Mouse (Mus musculus): Measurements from ENCODE around the gene Mt1. TPM values are rescaled to one million over a fixed set of nuclear protein-coding genes. Genes with fewer than 3 reads are reported as not detected.

Mt1 gene
- total RNA-seq, 4 experiments from 2014 or later, result 307 to 666 (median 449) TPM

DNA sequence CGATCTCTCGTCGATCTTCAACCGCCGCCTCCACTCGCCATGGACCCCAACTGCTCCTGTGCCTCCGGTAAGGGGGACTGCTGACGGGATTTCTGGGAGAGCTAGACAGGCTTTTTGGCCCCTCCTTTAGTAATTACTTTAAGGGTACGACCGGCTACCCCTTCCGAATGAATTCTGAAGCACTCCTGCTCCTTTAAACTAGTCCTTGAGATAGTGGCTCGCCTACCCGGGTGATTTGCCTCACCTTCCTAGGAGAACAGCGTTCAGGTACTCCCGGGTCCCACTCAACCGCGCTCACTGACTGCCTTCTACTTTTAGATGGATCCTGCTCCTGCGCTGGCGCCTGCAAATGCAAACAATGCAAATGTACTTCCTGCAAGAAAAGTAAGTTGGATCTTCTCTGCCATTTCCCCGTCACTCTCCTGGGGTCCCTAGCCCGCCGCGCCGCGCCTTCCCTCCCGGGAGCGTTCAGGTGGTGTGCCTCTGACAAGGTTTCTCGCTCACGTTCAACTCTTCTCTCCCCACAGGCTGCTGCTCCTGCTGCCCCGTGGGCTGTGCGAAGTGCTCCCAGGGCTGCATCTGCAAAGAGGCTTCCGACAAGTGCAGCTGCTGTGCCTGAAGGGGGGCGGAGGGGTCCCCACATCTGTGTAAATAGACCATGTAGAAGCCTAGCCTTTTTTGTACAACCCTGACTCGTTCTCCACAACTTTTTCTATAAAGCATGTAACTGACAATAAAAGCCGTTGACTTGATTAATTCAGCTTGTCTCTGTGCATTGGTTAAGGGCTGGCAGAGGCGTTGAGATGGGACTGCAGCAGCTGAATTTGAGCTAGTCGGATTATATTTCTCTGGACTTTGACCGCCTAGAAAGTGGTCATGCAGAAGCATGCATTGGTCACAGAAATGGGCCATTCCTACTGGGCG, 5.8 kb upstream of the Mt1 start:
- no peak for DNase-seq (ENCODE audit: low spot score in 2 of 2)

DNA sequence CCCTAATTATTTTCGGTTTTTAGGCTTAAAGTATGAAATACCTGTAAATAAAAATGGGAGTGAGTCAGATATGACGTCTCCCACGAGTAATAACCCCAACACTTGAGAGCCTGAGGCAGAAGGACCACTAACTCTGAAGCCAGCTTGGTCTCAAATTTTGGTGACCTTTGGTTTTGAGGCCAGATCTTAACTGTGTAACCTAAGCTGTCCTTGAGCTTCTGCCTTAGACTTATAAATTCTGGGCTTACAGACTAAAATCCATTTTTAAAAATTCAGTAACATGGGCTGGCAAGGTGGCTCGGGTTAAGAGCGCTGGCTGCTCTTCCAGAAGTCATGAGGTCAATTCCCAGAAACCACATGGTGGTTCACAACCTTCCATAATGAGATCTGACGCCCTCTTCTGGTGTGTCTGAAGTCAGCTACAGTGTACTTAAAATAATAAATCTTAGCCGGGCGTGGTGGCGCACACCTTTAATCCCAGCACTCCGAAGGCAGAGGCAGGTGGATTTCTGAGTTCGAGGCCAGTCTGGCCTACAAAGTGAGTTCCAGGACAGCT, 5.0 kb upstream of the Mt1 start:
- no peak for DNase-seq (ENCODE audit: low spot score in 2 of 2)

DNA sequence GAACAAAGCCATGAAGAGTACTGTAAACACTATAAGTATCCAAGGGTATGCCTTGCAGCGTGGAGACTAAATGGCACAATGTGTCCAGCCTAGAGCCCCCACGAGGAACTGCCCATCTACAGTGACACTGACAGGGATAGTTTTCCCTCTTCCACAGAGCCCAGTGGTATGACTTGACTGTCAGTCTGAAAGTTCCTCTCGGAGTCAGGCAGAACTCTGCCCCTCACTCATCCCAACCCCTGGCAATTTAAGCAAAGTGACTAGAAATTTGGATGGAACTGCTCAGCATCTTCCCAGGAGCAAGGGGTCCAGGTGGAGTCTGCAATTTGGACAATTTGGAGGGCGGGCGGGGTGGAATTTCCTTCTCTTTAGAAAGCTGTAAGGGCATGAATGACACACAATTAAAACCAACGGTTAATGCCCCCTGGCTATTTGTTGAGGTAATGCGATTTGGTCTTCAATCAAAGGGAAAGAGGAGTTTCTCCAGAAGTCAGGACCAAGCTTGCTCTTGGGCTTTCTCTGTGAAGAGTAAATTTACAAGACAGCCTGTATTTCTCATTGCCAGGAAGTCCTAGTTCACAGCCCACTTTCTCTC, 4.2 kb upstream of the Mt1 start:
- no peak for DNase-seq (ENCODE audit: low spot score in 2 of 2)

DNA sequence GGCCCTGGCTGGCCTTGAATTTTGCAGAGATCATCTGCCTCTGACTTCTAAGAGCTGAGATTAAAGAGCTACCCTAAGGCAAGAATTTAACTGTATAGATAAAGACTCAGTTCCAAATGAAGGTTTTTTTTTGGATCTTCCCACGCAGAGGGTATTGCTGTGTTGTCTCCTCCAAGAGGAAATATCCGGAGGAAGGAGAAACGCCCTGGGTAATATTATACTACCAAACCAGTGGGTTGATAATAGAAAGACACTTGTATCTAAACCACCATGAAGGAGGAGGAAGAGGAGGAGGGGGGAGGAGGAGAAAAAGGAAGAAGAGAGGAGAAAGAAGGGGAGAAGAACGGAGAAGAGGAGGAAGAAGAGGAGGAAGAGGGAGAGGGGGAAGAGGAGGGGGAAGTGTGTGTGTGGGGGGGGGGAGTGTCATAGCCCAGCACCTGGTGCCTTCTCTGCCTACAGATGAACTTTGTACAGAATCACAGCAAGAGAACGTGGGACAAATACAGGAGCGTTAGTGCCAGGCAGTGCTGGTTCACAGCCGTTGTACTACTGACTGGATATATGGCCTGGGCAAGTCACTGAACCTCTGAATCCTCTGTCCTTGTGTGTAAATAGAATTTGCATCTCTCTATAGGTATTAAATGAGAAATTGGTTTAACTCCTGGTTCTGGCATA, 1.0 kb upstream of the Mt1 start:
- DNase-seq (ENCODE audit: low spot score in 2 of 2), result no peak

DNA sequence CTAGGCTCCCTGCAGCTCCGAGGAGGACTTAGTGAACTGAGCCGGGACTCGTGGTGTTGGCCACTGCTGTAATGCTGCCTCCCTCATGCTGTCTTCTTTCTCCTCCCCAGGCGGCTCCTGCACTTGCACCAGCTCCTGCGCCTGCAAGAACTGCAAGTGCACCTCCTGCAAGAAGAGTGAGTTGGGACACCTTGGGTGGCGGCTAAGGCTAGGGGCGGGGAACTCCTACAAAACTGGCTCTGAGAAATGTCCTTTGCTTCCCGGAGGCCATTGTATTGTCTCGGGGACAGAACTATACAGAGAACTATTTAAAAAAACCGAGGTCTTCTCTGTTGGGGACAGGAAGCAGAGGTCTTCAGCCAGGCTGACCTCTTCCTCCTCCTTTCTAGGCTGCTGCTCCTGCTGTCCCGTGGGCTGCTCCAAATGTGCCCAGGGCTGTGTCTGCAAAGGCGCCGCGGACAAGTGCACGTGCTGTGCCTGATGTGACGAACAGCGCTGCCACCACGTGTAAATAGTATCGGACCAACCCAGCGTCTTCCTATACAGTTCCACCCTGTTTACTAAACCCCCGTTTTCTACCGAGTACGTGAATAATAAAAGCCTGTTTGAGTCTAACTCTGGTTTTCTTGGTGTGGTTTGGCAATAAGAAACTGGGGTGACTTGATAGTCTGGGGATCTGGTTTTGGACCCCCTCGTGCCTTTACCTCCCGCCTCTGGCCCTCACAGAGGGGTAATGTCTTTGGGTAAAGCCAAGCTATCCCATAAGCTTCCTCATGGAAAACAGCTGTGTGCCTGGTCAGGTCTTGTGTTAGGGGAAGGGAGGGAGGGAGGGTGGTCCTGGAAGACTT, 1.1 kb downstream of the Mt1 start:
- no peak for DNase-seq (ENCODE audit: low spot score in 2 of 2)

DNA sequence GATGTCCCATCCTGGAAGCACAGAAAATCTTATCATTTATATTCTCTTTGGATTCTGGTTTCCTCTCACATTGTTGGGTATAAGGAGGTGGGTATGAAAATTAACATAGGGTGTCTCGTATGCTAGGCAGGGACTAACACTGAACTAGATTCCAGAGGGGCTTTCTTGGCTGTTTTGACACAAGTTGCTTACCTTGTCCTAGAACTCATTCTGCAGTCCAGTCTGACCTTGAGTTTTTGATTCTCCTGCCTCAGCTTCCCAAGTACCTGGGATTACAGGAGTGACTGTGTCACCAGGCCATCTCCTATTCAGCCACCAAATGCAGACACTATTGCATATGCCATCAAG, 1.7 kb downstream of the Mt1 start:
- DNase-seq (ENCODE audit: low spot score in 2 of 2), result no peak

DNA sequence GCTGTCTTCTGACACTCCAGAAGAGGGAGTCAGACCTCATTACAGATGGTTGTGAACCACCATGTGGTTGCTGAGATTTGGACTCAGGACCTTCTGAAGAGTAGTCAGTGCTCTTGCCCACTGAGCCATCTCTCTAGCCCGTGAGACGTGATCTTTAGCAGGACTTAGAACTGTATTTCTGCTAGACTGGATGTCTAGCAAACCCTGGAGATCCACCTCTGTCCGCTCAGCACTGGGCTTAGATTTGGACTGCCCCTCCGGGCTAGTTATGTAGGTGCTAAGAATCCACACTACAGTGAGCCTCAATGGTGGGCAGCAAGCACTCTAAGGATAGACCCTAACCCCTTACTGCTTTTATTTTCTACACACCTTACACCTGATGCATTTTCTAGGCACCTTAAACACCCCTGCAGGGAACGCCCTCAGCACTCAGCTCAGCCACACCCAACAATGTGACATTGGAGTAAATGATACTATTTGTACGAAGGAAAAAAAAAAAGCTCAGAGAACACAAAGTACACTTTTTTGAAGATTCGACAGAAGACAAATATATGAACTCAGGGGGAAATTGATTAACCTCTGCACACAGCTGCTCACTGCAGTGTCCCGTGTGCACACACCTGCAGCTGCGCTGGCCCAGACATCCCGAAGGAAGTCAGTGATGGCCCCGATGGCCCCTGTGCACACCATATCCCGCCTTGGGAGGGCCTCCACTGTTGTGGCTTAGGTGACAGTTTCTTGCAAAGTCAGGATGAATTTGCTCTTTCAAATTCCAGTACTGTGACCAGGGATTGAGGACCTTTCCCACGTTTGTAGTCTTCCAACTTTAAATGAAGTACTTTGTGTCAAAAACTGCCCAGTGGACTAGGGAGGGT, 3.4 kb downstream of the Mt1 start:
- no peak for DNase-seq (ENCODE audit: low spot score in 2 of 2)

DNA sequence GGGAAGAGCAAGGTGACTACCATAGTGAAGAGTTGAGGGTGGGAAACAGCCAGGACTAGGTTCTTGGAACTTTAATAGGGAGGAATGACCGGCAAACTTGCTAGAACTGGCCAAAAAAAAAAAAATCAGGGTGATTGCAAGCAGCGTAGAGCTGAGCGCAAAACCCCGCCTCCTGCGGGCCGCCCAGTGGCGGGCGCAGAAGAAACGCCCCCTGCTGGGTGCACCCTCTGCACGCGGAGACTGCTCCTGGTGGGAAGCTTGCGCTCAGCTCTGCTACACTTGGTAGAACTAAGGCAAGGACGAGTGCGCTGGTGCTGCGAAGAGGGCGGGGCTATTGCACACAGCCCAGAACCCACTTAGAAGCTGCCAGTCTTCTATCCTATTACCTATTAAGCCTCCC, 4.2 kb downstream of the Mt1 start:
- no peak for DNase-seq (ENCODE audit: low spot score in 2 of 2)

DNA sequence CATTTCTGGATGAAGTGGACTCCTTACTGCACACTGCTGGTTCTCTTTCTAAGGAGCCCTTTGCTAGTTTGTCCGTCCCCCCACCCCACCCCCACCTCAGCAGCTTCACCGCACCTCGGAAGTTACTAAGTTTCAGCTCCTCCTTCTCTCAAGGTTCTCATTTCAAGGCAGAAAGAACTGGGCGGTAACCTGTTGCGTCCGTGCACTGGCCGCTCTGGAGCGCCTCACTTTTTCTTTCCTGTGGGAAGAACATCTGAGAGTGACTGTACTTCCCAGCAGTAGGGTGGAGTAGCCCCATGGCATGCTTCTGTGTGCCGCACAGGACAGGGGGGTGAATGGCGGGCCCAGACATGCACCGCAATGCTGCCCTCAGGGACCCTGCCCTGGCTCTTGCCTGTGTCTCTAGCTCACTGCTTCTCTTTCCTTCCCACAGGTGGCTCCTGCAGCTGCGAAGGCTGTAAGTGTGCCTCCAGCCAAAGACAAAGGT, 5.5 kb downstream of the Mt1 start:
- no peak for DNase-seq (ENCODE audit: low spot score in 2 of 2)

DNA sequence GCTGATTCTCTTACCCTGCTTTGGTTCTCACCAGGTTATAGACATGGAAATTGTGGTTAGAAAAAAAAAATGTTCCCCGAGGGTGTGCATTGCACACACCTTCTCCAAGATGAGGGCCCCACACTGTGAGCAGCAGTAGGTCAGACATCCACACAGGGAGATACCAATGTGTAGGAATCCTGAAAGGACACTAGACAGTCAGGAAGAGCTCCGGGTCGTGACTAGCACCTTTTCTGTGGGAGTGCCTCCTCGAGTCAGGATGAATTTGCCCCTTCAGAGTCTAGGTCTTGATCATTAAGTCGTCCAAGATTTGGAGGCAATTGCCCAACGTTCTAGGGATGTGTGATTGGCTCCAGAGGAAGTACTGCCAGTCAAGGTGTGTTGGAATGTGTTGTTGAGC, 6.9 kb downstream of the Mt1 start:
- DNase-seq (ENCODE audit: low spot score in 2 of 2), result no peak

DNA sequence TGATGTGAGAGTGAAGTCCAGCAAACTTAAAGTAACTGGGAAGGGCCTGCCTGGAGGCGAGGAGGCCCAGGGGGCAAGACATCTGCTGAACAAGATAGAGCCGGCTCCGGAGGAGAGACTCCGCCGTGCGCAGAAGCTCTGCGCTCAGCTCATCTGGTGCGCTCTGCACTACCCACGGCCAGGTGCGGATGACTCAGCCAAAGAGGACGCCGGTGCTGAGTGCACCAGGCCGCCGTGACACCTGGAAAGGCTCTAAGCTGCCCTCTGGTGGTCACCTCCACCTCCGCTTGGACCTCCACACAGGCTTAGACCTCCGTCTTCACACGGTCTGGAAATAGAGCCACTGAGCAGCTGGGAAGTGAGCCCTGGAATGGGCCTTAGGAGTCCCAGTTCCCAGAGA, 7.7 kb downstream of the Mt1 start:
- no peak for DNase-seq (ENCODE audit: low spot score in 2 of 2)

DNA sequence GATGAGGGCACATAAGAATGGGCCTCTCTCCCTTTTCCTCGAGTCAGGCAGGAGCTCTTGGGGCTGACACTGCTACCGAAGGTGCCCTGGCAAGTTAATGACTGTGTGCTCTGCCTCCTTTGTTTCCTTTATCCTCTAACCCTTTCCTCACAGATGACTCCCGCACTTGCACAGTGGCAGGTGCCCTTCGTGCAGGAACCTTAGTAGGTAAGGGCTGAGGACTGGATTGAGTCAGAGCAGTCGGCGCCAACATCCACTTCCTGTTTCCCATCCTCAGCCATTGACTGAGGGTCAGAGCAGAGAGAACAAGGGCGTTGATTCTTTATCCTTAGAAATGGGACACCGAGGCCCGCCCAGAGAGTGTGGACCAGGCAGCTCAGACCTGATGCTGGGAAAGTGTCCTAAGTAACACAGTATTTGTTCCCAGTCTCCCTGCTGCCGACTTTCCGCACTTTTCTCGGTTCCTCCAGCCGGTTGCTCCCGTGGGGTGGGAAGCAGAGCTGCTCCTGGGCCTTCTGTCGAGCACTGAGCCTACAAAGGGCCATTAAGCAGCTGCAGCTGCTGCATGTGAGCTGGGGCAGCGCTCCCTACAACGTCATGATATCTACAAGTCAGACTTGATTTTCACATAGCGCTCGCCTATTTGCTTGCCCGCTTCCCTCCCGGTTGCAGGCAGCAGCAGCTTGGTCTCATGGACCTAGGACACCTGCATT, 8.6 kb downstream of the Mt1 start:
- no peak for DNase-seq (ENCODE audit: low spot score in 2 of 2)

DNA sequence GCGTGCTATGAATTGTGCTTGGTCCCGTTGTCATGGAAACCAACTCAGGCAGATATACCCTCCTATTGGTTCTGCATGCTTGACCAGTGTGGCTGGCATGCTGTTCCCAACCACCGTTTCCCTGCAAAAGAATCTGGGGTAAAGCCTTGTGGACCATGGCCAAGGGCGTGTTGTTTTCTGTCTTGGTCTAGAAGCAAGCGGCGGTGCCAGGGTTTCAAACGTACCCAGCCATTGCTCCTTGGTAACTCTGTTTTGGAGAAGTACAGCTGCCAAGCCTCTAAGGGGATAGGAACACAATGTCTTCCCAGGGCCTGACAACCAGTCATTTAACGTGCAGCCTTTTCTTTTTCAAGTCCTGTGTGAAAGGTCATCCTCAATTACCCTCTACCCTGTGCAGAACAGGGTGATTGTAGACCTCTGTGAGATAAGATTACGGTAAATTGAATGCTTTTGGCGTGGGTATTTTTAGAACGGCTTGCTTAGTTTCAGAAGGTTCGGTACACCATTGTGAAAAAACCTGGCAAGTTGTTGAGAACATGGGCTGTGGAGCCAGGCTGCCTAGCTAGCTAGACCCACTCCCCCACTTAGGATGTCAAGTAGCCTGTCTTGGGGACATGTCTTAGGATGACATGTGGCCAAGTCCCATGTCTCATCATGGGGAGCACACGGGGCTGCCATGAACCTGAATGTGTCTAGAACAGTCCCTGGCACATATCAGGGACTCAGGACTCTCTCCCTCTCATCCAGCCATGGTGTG, 10.6 kb downstream of the Mt1 start:
- peak in 1 of 2 experiments; percentile 83 for DNase-seq (ENCODE audit: low spot score in 2 of 2)

DNA sequence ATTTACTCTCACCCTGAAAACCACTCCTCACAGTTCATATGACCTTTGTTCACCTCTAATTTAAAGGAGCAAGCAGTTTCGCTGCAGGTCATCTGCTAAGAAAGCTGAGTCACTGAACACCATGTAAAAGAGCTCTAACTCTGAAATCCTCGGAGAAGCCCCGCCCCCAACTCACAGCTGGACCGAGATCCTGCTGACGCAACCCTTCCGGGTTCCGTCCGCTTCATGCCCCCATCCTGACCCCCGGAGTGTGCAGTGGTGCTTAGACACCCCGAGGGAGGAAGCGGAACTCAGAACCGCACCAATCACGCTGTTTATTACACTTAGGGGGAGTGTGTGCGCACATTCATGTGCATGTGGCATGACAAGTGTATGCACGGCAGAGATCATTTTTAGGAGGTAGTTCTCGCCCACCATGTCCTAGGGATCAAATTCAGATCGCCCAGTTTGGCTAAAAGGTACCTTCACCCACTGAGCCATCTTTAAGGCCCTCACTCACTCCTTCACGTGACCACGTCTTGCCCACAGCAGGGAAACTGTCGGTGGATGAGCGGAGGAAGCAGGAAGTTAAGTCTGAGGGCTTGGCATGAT, 12.3 kb downstream of the Mt1 start:
- DNase-seq (ENCODE audit: low spot score in 2 of 2), result no peak

DNA sequence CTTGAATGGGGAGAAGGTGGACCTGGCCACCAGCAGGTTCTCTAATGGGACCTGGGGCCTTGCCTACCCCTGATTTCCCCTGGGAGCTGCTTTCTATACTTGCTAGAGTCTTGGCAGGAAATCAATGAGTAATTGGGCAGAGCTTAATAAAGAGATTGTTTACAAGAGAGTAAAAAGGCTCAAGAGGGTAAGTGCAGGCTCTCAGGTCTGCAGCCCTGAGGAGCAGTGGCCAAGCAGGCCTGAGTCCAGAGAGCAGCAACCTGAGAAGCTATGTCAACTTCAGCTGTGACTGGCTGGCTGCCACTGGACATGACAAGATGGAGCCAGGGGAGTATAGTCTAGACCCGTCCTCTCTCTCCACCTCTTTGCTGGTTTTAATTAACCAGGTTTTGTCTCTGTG, 14.0 kb downstream of the Mt1 start:
- no peak for DNase-seq (ENCODE audit: low spot score in 2 of 2)

DNA sequence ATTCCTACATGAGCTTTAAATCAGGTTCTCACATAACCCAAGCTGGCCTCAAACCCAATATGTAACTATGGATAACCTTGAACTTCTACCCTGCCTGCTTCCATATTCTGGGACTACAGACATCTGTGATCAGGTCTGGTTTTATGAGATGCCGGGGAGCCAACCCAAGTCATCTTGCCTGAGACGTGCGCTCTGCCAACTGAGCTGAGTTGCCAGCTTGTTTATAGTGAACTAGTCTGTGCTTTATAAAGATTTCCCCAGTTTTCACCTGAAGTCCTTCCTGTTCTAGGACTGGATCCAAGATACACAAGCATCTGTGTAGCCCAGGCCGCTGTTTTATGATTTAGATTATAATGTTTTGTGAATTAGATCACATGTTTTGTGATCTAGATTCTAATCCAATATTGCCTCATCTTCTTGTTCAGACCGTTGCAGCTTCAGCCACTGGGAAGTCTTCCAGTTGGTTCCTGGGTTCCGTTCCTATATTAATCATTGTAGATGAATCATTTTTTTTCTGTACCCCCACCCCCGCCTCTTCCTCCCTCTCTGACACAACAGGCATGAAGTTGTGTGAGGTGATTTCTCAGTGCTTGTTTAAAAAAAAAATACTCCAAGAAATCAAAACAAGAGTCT, 15.8 kb downstream of the Mt1 start:
- no peak for DNase-seq (ENCODE audit: low spot score in 2 of 2)

DNA sequence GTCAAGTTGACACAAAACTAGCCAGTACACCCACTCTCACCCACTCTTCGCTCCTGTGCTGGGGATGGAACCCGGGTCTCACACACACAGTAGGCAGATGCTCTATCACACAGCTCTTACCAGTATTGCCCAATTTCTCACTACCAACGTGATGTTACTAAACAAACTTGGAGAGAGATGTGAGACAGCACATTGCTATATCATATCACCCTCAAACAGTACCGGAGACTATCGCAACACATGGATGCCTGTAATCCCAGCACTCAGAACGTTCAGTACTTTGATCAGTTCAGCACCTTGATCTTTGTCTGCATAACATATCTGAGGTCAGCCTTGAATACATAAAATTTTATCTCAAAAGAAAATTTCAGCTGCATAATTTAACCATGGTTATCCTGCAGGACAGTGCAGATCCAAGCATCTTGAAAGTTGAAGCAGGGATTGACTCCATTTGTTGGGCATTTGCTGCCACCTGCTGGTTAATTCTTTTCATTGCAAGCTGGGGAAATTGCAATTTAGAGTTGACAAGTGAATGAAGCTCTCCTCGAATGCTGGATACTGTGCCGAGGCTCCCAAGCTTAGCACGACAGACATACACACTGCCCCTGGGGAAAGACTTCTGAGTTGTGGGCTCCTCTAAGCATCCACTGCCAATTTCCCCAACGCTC, 20.5 kb downstream of the Mt1 start:
- peak in 1 of 2 experiments; percentile 58 for DNase-seq (ENCODE audit: low spot score in 2 of 2)

All from left cerebral cortex, adult 8-10 months (tissue).